Mouse (Mus musculus): Measurements from ENCODE around the gene Klk7. TPM values are rescaled to one million over a fixed set of nuclear protein-coding genes. Genes with fewer than 3 reads are reported as not detected.

Klk7 gene
- polyA plus RNA-seq, 1 experiment from 2014 or later = not detected

- WGBS (ENCODE audit: insufficient replicate concordance) = 60% methylated on average over 9 of the region's 9 CpGs
Measured at GRCm38 (mm10) chr7:43854642-43855380, 43.7 kb downstream of the Klk7 start.

GRCm38 (mm10) chr7:43855709-43856108, 44.6 kb downstream of the Klk7 start:
- no peak overlapping the region for H3K4me2 ChIP-seq (ENCODE audit: low read depth, low read length)
- WGBS (ENCODE audit: insufficient replicate concordance) = 49% methylated on average over 3 of the region's 3 CpGs
- H3K4me1 ChIP-seq (ENCODE audit: control insufficient read depth, low read depth, low read length) = no peaks in the 10 kb centered on the region
- H3K36me3 ChIP-seq (ENCODE audit: control insufficient read depth, insufficient read depth) = no peaks in the 10 kb centered on the region
- H3K27ac ChIP-seq (ENCODE audit: low read length) = no peak overlapping the region
- H3K4me3 ChIP-seq (ENCODE audit: low read depth, low read length) = no peak overlapping the region
- no peaks in the 10 kb centered on the region for H3K27me3 ChIP-seq (ENCODE audit: control insufficient read depth, insufficient read depth, low read depth, low read length)
- H3K9me3 ChIP-seq (replicated peaks; ENCODE audit: control insufficient read depth, low read length) = no peaks in the 10 kb centered on the region; the same call in 1 of the 2 replicates
- no peak for ATAC-seq (ENCODE audit: low read depth)
- H3K9ac ChIP-seq (ENCODE audit: low read depth, low read length) = no peak overlapping the region

More at GRCm38 (mm10) chr7:43854642-43855380, 43.7 kb downstream of the Klk7 start:
- no peak for ATAC-seq (ENCODE audit: low read depth)
- Histone ChIP-seq H3K27me3 (ENCODE audit: control insufficient read depth, insufficient read depth, low read depth, low read length) (no peaks in the 10 kb centered on the region), H3K9ac (ENCODE audit: low read depth, low read length) (no peak overlapping the region), H3K9me3 (replicated peaks; ENCODE audit: control insufficient read depth, low read length) (no peaks in the 10 kb centered on the region; the same call in 1 of the 2 replicates), H3K4me2 (ENCODE audit: low read depth, low read length) (no peak overlapping the region), H3K4me1 (ENCODE audit: control insufficient read depth, low read depth, low read length) (no peaks in the 10 kb centered on the region), H3K36me3 (ENCODE audit: control insufficient read depth, insufficient read depth) (no peaks in the 10 kb centered on the region), H3K4me3 (ENCODE audit: low read depth, low read length) (no peak overlapping the region), H3K27ac (ENCODE audit: low read length) (no peak overlapping the region)

DNA sequence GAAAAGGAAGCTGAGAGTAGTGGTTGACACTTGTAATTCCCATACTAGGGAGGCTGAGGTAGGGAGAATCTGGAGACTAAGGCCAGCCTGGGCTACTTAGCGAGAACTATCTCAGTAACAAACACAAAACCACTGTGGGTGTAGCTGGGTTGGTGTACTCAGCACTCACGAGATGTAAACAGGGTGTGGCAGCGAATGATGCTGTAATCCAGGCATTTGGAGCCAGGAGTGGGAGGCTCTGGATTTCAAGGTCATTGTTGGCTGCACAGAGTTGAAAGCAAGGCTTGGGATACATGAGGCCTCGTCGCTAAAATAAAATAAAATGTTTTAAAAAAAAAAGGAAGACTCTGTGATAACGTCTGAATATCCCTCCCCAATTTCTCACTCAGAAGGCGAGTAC, 45.2 kb downstream of the Klk7 start:
- no peak overlapping the region for H3K4me3 ChIP-seq (ENCODE audit: low read depth, low read length)
- no peaks in the 10 kb centered on the region for H3K4me1 ChIP-seq (ENCODE audit: control insufficient read depth, low read depth, low read length)
- 57% methylated on average over 7 of the region's 7 CpGs for WGBS (ENCODE audit: insufficient replicate concordance)

GRCm38 (mm10) chr7:43857501-43857900, 46.4 kb downstream of the Klk7 start:
- H3K4me2 ChIP-seq (ENCODE audit: low read depth, low read length) = no peak overlapping the region
- no peak overlapping the region for H3K27ac ChIP-seq (ENCODE audit: low read length)
- H3K36me3 ChIP-seq (ENCODE audit: control insufficient read depth, insufficient read depth) = no peaks in the 10 kb centered on the region
- H3K9me3 ChIP-seq (replicated peaks; ENCODE audit: control insufficient read depth, low read length) = no peaks in the 10 kb centered on the region; the same call in 1 of the 2 replicates
- no peaks in the 10 kb centered on the region for H3K4me1 ChIP-seq (ENCODE audit: control insufficient read depth, low read depth, low read length)
- WGBS (ENCODE audit: insufficient replicate concordance) = 79% methylated on average over 12 of the region's 12 CpGs
- no peak overlapping the region for H3K4me3 ChIP-seq (ENCODE audit: low read depth, low read length)
- ATAC-seq (ENCODE audit: low read depth) = no peak
- H3K27me3 ChIP-seq (ENCODE audit: control insufficient read depth, insufficient read depth, low read depth, low read length) = no peaks in the 10 kb centered on the region
- H3K9ac ChIP-seq (ENCODE audit: low read depth, low read length) = no peak overlapping the region

More for the DNA sequence above, 45.2 kb downstream of the Klk7 start:
- H3K36me3 ChIP-seq (ENCODE audit: control insufficient read depth, insufficient read depth) = no peaks in the 10 kb centered on the region
- ATAC-seq (ENCODE audit: low read depth) = no peak
- H3K9ac ChIP-seq (ENCODE audit: low read depth, low read length) = no peak overlapping the region
- H3K27me3 ChIP-seq (ENCODE audit: control insufficient read depth, insufficient read depth, low read depth, low read length) = no peaks in the 10 kb centered on the region
- H3K27ac ChIP-seq (ENCODE audit: low read length) = no peak overlapping the region
- H3K4me2 ChIP-seq (ENCODE audit: low read depth, low read length) = no peak overlapping the region
- no peaks in the 10 kb centered on the region; the same call in 1 of the 2 replicates for H3K9me3 ChIP-seq (replicated peaks; ENCODE audit: control insufficient read depth, low read length)

- H3K27ac ChIP-seq (ENCODE audit: low read length) = no peak overlapping the region
- H3K27me3 ChIP-seq (ENCODE audit: control insufficient read depth, insufficient read depth, low read depth, low read length) = no peaks in the 10 kb centered on the region
- no peak overlapping the region for H3K9ac ChIP-seq (ENCODE audit: low read depth, low read length)
- no peaks in the 10 kb centered on the region for H3K4me1 ChIP-seq (ENCODE audit: control insufficient read depth, low read depth, low read length)
- no peak for ATAC-seq (ENCODE audit: low read depth)
- H3K4me3 ChIP-seq (ENCODE audit: low read depth, low read length) = no peak overlapping the region
- no peaks in the 10 kb centered on the region; the same call in 1 of the 2 replicates for H3K9me3 ChIP-seq (replicated peaks; ENCODE audit: control insufficient read depth, low read length)
- no peak overlapping the region for H3K4me2 ChIP-seq (ENCODE audit: low read depth, low read length)
- WGBS (ENCODE audit: insufficient replicate concordance) = 74% methylated on average over 8 of the region's 8 CpGs
- H3K36me3 ChIP-seq (ENCODE audit: control insufficient read depth, insufficient read depth) = no peaks in the 10 kb centered on the region
Measured at GRCm38 (mm10) chr7:43860411-43860810, 49.3 kb downstream of the Klk7 start.

Other genes with a start within 250 kb of the Klk7 start
- 0.19 and 0.29 TPM in 2 replicates for gene Zfp658, start 249.0 kb upstream of the Klk7 start, polyA plus RNA-seq (2015; fragmentation: Nextera tagmentation; extraction: Ambion mirVana)
- gene Zfp719, start 231.7 kb upstream of the Klk7 start, polyA plus RNA-seq (2015; fragmentation: Nextera tagmentation; extraction: Ambion mirVana) = 1.8 and 2.2 TPM in 2 replicates
- gene Zfp819, start 204.1 kb upstream of the Klk7 start, polyA plus RNA-seq (2015; fragmentation: Nextera tagmentation; extraction: Ambion mirVana) = not detected in 2 replicates
- gene Ceacam18, start 176.6 kb upstream of the Klk7 start, polyA plus RNA-seq (2015; fragmentation: Nextera tagmentation; extraction: Ambion mirVana) = 0.15 TPM in 1 of 2 replicates, not detected in the other
- 4.0 and 5.0 TPM in 2 replicates for gene Siglece, start 151.1 kb upstream of the Klk7 start, polyA plus RNA-seq (2015; fragmentation: Nextera tagmentation; extraction: Ambion mirVana)
- gene Ctu1, start 139.3 kb upstream of the Klk7 start, polyA plus RNA-seq (2015; fragmentation: Nextera tagmentation; extraction: Ambion mirVana) = 3.7 and 3.8 TPM in 2 replicates
- not detected in 2 replicates for gene Klk14, start 120.9 kb upstream of the Klk7 start, polyA plus RNA-seq (2015; fragmentation: Nextera tagmentation; extraction: Ambion mirVana)
- gene Klk13, start 98.7 kb upstream of the Klk7 start, polyA plus RNA-seq (2015; fragmentation: Nextera tagmentation; extraction: Ambion mirVana) = not detected in 2 replicates
- gene Klk12, start 42.4 kb upstream of the Klk7 start, polyA plus RNA-seq (2015; fragmentation: Nextera tagmentation; extraction: Ambion mirVana) = not detected in 2 replicates
- gene Klk11, start 36.7 kb upstream of the Klk7 start, polyA plus RNA-seq (2015; fragmentation: Nextera tagmentation; extraction: Ambion mirVana) = not detected in 2 replicates
- gene Klk10, start 30.3 kb upstream of the Klk7 start, polyA plus RNA-seq (2015; fragmentation: Nextera tagmentation; extraction: Ambion mirVana) = not detected in 2 replicates
- not detected in 2 replicates for gene Klk9, start 19.4 kb upstream of the Klk7 start, polyA plus RNA-seq (2015; fragmentation: Nextera tagmentation; extraction: Ambion mirVana)
- gene Klk8, start 13.7 kb upstream of the Klk7 start, polyA plus RNA-seq (2015; fragmentation: Nextera tagmentation; extraction: Ambion mirVana) = 4.3 and 5.1 TPM in 2 replicates
- gene Klk6, start 13.2 kb downstream of the Klk7 start, polyA plus RNA-seq (2015; fragmentation: Nextera tagmentation; extraction: Ambion mirVana) = not detected in 2 replicates
- not detected in 2 replicates for gene Klk5, start 30.7 kb downstream of the Klk7 start, polyA plus RNA-seq (2015; fragmentation: Nextera tagmentation; extraction: Ambion mirVana)
- not detected in 2 replicates for gene Klk4, start 69.9 kb downstream of the Klk7 start, polyA plus RNA-seq (2015; fragmentation: Nextera tagmentation; extraction: Ambion mirVana)
- not detected in 2 replicates for gene Klk15, start 122.4 kb downstream of the Klk7 start, polyA plus RNA-seq (2015; fragmentation: Nextera tagmentation; extraction: Ambion mirVana)
- not detected in 2 replicates for gene Klk1b8, start 139.4 kb downstream of the Klk7 start, polyA plus RNA-seq (2015; fragmentation: Nextera tagmentation; extraction: Ambion mirVana)
- gene Klk1b1, start 155.5 kb downstream of the Klk7 start, polyA plus RNA-seq (2015; fragmentation: Nextera tagmentation; extraction: Ambion mirVana) = not detected in 2 replicates
- not detected in 2 replicates for gene Klk1b9, start 164.8 kb downstream of the Klk7 start, polyA plus RNA-seq (2015; fragmentation: Nextera tagmentation; extraction: Ambion mirVana)
- not detected in 2 replicates for gene Klk1b11, start 184.6 kb downstream of the Klk7 start, polyA plus RNA-seq (2015; fragmentation: Nextera tagmentation; extraction: Ambion mirVana)
- 0.26 TPM in 1 of 2 replicates, not detected in the other for gene Klk1b26, start 200.9 kb downstream of the Klk7 start, polyA plus RNA-seq (2015; fragmentation: Nextera tagmentation; extraction: Ambion mirVana)
- gene Klk1b27, start 241.0 kb downstream of the Klk7 start, polyA plus RNA-seq (2015; fragmentation: Nextera tagmentation; extraction: Ambion mirVana) = not detected in 2 replicates

All from liver, embryonic 16.5 days (tissue).